Mouse (Mus musculus) MEL (cell line): ENCODE measurements at regions not wholly inside any gene's neighbourhood (a gene's known extent, or its start where the extent isn't known, plus 50 kb on each side); places are given as distances from the start of the nearest gene placed in this dataset.

Experiments
- CHD1 ChIP-seq: IDR thresholded peaks from 2 replicates; pipeline ENCODE4 v1.6.1; 2012; ENCODE audit warnings: low read depth, mild to moderate bottlenecking, inconsistent platforms, low read length, improper control_type of control experiment
- CTCF ChIP-seq, 3 experiments: IDR thresholded peaks in 2 of 3; conservative IDR thresholded peaks in 1 of 3; 2 replicates each; pipeline ENCODE4 v1.5.1; 2011 to 2012; ENCODE audit warnings: low read length in 3 of 3, low read depth in 2 of 3, mild to moderate bottlenecking in 2 of 3, improper control_type of control experiment in 1 of 3, inconsistent platforms in 1 of 3, mixed read lengths in 1 of 3, moderate library complexity in 1 of 3; ENCODE audit not compliant: control insufficient read depth in 1 of 3, insufficient read depth in 1 of 3, poor library complexity in 1 of 3, severe bottlenecking in 1 of 3
- E2F4 ChIP-seq: IDR thresholded peaks from 2 replicates; pipeline ENCODE4 v1.6.1; 2011; ENCODE audit warnings: low read depth, low read length, improper control_type of control experiment, borderline replicate concordance
- ETS1 ChIP-seq: IDR thresholded peaks from 2 replicates; pipeline ENCODE4 v1.6.1; 2012; ENCODE audit warnings: low read depth, mild to moderate bottlenecking, inconsistent platforms, low read length, improper control_type of control experiment, moderate library complexity
- MYC ChIP-seq: IDR thresholded peaks from 2 replicates; pipeline ENCODE4 v1.6.1; 2011; ENCODE audit warnings: low read depth, mild to moderate bottlenecking, low read length, improper control_type of control experiment, moderate library complexity
- POLR2A ChIP-seq, 2 experiments: IDR thresholded peaks; 2 replicates each; pipeline ENCODE4 v1.6.1; 2011 to 2012; ENCODE audit warnings: low read length in 2 of 2, mild to moderate bottlenecking in 2 of 2, control low read depth in 1 of 2, improper control_type of control experiment in 1 of 2, low read depth in 1 of 2, moderate library complexity in 1 of 2; ENCODE audit not compliant: control insufficient read depth in 1 of 2, insufficient read depth in 1 of 2, poor library complexity in 1 of 2
- RCOR1 ChIP-seq: IDR thresholded peaks from 2 replicates; pipeline ENCODE4 v1.6.1; 2012; ENCODE audit warnings: low read depth, mild to moderate bottlenecking, inconsistent platforms, low read length, improper control_type of control experiment
- USF1 ChIP-seq: IDR thresholded peaks from 2 replicates; pipeline ENCODE4 v1.6.1; 2014; ENCODE audit warnings: low read depth, mild to moderate bottlenecking, inconsistent platforms, low read length, improper control_type of control experiment, moderate library complexity
- USF2 ChIP-seq, 2 experiments: IDR thresholded peaks; 2 replicates each; pipeline ENCODE4 v1.6.1; 2011 to 2012; ENCODE audit warnings: improper control_type of control experiment in 2 of 2, low read length in 2 of 2, borderline replicate concordance in 1 of 2, inconsistent platforms in 1 of 2, low read depth in 1 of 2, mild to moderate bottlenecking in 1 of 2; ENCODE audit not compliant: insufficient read depth in 1 of 2

GRCm38 (mm10) chr2:92544364-92545151, 54.9 kb upstream of the Chst1 start:
- TF ChIP-seq CTCF (IDR thresholded peaks at IDR 0.05 in 2 of 3, conservative IDR thresholded peaks at IDR 0.05 in 1 of 3; ENCODE audit: control insufficient read depth in 1 of 3, insufficient read depth in 1 of 3, low read depth in 2 of 3, low read length in 3 of 3, poor library complexity in 1 of 3, severe bottlenecking in 1 of 3) (no peak), MYC (no peak), POLR2A (IDR thresholded peaks at IDR 0.05; ENCODE audit: control insufficient read depth in 1 of 2, insufficient read depth in 1 of 2, low read depth in 1 of 2, low read length in 2 of 2, poor library complexity in 1 of 2) (no peak), E2F4 (no peak), USF1 (no peak), CHD1 (no peak), USF2 (IDR thresholded peaks at IDR 0.05; ENCODE audit: borderline replicate concordance in 1 of 2, insufficient read depth in 1 of 2, low read depth in 1 of 2, low read length in 2 of 2) (no peak), RCOR1 (no peak), ETS1 (peak; percentile 89)
